24 mouse cellular contexts compared by ENCODE assay signal in the genomic region with DNA sequence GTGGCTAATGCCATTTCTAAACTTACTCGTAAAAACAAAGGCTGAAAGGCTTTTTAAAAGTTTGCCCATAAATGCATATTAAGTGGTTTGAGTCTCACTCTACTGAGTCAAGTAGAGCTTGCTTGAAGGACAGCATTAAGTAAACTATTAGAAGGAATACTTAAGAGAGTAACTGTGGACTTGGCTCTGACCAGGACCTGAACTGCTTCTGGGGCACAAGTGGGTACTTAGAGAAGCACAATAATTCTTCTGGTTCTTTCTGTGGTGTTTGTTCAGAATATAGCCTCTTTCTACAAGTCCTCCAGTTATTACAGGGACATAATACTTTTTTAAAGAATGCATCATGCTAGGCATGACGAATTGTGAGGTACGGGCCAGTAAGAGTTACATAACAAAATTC.
"Had no signal": no experiment of that assay in that cellular context is flagged by ENCODE, and none has a peak within 500 bp of the region (broad histone marks: within the 10 kb centered on the region; RNA-seq: fewer than 3 reads in every experiment).

No protein-coding gene starts in this region.

- H3K27me3 ChIP-seq: heart, embryonic 12.5 days; hindbrain, embryonic 12.5 days; intestine, embryonic 15.5 days; limb, embryonic 12.5 days had no signal

- DNase-seq: gastrocnemius, adult 2 months; gastrocnemius, postnatal 10 days; gastrocnemius, postnatal 25 days; heart, adult 18-20 months; heart, postnatal 10 days; heart, postnatal 4 days; kidney, adult 8-10 months; kidney, postnatal 10 days; kidney, postnatal 25 days; kidney, postnatal 4 days; liver had no signal

- ATAC-seq: hindbrain, embryonic 16.5 days; inflammation-experienced regulatory T-cells, adult 6 months; intestine, embryonic 15.5 days; intestine, postnatal 0 days had no signal

- H3K4me2 ChIP-seq: heart, embryonic 12.5 days; hindbrain, embryonic 12.5 days; hindbrain, embryonic 14.5 days; intestine, embryonic 15.5 days; limb, embryonic 12.5 days had no signal

- H3K4me3 ChIP-seq: gastrocnemius, adult 2 months; heart, embryonic 10.5 days; heart, embryonic 12.5 days; hindbrain, embryonic 10.5 days; hindbrain, embryonic 12.5 days; intestine, embryonic 15.5 days; layer of hippocampus, adult 2 months; left cerebral cortex, adult 2 months; limb, embryonic 10.5 days; limb, embryonic 12.5 days had no signal

- H3K9ac ChIP-seq: heart, embryonic 12.5 days; hindbrain, embryonic 12.5 days; hindbrain, embryonic 14.5 days; intestine, embryonic 15.5 days; limb, embryonic 12.5 days had no signal

- H3K9me3 ChIP-seq: heart, embryonic 10.5 days; heart, embryonic 12.5 days; hindbrain, embryonic 10.5 days; hindbrain, embryonic 12.5 days; intestine, embryonic 15.5 days; limb, embryonic 10.5 days; limb, embryonic 12.5 days had no signal

- H3K27ac ChIP-seq: gastrocnemius, adult 2 months; heart, embryonic 10.5 days; hindbrain, embryonic 10.5 days; hindbrain, embryonic 12.5 days; hindbrain, embryonic 14.5 days; intestine, embryonic 15.5 days; layer of hippocampus, adult 2 months; left cerebral cortex, adult 2 months; limb, embryonic 10.5 days; limb, embryonic 12.5 days had no signal

- H3K36me3 ChIP-seq: intestine, embryonic 15.5 days had no signal
